Mouse (Mus musculus): ENCODE measurements at regions not wholly inside any gene's neighbourhood (a gene's known extent, or its start where the extent isn't known, plus 50 kb on each side); places are given as distances from the start of the nearest gene placed in this dataset.

GRCm38 (mm10) chr11:19073265-19073664, 54.5 kb upstream of the Meis1 start:
- H3K4me2 ChIP-seq: no peak overlapping the region
- H3K27me3 ChIP-seq: 0 out of 2 replicates have a peak, but pooled peaks cover 3% of the 10 kb centered on the region
- no peaks in the 10 kb centered on the region for H3K36me3 ChIP-seq (replicated peaks)
- H3K9ac ChIP-seq: no peak overlapping the region
- H3K4me3 ChIP-seq (replicated peaks): no peak overlapping the region
- peak; percentile 37; the same call in 1 of the 2 replicates for ATAC-seq (ENCODE audit: low FRiP score)
- no peaks in the 10 kb centered on the region; the same call in 1 of the 2 replicates for H3K9me3 ChIP-seq
- H3K4me1 ChIP-seq: peaks cover 13% of the 10 kb centered on the region
- 17% methylated on average over 5 of the region's 5 CpGs for WGBS
- H3K27ac ChIP-seq: no peak overlapping the region

GRCm38 (mm10) chr11:19073887-19074564, 55.2 kb upstream of the Meis1 start:
- peak; percentile 86; the same call in 1 of the 2 replicates for ATAC-seq (ENCODE audit: low FRiP score)
- no peak overlapping the region for H3K4me3 ChIP-seq (replicated peaks)
- H3K27ac ChIP-seq: 0 out of 2 replicates have a peak overlapping the region, but pooled peaks have one; percentile 46
- no peak overlapping the region for H3K9ac ChIP-seq
- peak overlapping the region; percentile 34 for H3K4me2 ChIP-seq
- peaks cover 13% of the 10 kb centered on the region for H3K4me1 ChIP-seq
- H3K27me3 ChIP-seq: 0 out of 2 replicates have a peak, but pooled peaks cover 3% of the 10 kb centered on the region
- 16% methylated on average over 11 of the region's 11 CpGs for WGBS
- H3K9me3 ChIP-seq: no peaks in the 10 kb centered on the region; the same call in 1 of the 2 replicates
- H3K36me3 ChIP-seq (replicated peaks): no peaks in the 10 kb centered on the region

GRCm38 (mm10) chr11:19091101-19091857, 72.5 kb upstream of the Meis1 start:
- H3K27ac ChIP-seq: no peak overlapping the region
- no peak overlapping the region for H3K9ac ChIP-seq
- H3K4me1 ChIP-seq: peaks cover 18% of the 10 kb centered on the region
- WGBS: 78% methylated on average over 15 of the region's 15 CpGs
- no peaks in the 10 kb centered on the region for H3K9me3 ChIP-seq
- H3K4me3 ChIP-seq (replicated peaks): no peak overlapping the region
- H3K4me2 ChIP-seq: no peak overlapping the region
- H3K27me3 ChIP-seq: peaks cover 42% of the 10 kb centered on the region
- no peaks in the 10 kb centered on the region for H3K36me3 ChIP-seq (replicated peaks)
- no peak for ATAC-seq (ENCODE audit: low FRiP score)

DNA sequence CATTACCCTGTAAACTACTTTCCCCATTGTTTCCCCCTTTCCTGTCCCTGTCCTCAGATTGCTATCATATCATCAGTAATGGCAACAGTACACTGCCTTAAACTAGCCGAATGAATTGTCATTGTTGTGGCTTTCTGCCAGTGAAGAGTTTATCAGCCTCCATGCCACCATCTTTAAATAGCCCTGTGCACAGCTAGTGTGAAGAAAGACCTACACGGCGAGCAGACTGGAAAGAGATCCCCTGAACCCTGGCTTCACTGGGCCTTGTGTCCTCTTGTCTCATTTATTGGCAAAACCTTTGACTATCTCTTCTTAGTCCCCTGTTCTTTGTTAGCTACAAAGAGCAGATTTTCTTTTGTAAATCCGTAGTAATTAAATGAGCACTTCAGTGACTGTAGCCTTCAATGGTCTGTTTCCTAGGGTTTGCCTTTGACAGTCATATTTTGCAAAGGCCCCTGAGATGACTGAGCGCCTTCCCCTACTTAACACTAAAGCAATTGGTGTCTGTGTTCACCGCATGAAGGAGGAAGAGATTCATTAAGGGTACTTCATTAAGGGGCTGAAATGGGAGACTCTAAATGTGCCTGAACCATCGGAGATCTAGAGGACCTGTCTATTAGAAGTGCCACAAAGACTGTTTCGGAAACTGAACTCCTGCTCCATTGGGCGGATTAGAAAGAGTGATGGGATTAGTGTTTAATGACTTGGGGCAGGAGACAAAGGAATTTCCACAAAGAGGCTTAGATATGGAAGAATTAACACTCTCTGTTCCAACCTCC, 74.4 kb upstream of the Meis1 start:
- no peak overlapping the region for H3K27ac ChIP-seq
- ATAC-seq (ENCODE audit: low FRiP score): peak; percentile 63; the same call in 1 of the 2 replicates
- H3K9me3 ChIP-seq: no peaks in the 10 kb centered on the region
- H3K4me3 ChIP-seq (replicated peaks): no peak overlapping the region
- H3K27me3 ChIP-seq: peaks cover 61% of the 10 kb centered on the region
- H3K9ac ChIP-seq: no peak overlapping the region
- H3K4me1 ChIP-seq: peaks cover 18% of the 10 kb centered on the region
- no peak overlapping the region for H3K4me2 ChIP-seq
- 7% methylated on average over 9 of the region's 9 CpGs for WGBS
- H3K36me3 ChIP-seq (replicated peaks): no peaks in the 10 kb centered on the region

- ATAC-seq (ENCODE audit: low FRiP score): no peak
- peaks cover 62% of the 10 kb centered on the region for H3K27me3 ChIP-seq
- no peaks in the 10 kb centered on the region for H3K9me3 ChIP-seq
- no peak overlapping the region for H3K27ac ChIP-seq
- no peak overlapping the region for H3K4me3 ChIP-seq (replicated peaks)
- H3K4me1 ChIP-seq: peaks cover 18% of the 10 kb centered on the region
- no peaks in the 10 kb centered on the region for H3K36me3 ChIP-seq (replicated peaks)
- no peak overlapping the region for H3K9ac ChIP-seq
- 3% methylated on average over 4 of the region's 4 CpGs for WGBS
- H3K4me2 ChIP-seq: no peak overlapping the region
Observed at GRCm38 (mm10) chr11:19093749-19094148, 75.0 kb upstream of the Meis1 start.

DNA sequence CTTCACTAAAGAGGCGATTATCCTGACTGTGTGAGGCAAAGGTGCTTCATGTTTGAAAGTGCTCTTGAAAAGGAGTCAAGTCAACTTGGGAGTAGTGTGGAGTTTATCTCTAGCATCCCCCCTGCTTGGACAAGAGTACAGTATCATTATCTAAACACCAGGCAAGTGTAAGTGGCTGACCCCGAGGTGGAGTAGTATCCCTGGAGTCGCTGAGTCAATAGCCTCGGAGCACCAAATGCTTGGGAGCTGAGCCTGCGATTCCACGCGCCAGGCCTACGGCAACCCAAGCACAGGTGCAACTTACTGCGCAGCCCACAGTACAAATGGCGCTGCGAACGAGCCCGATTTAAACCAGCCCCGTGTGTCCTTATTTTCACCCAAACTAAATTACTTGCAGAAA, 75.4 kb upstream of the Meis1 start:
- Histone ChIP-seq H3K36me3 (replicated peaks) (no peaks in the 10 kb centered on the region), H3K27ac (no peak overlapping the region), H3K4me1 (peaks cover 18% of the 10 kb centered on the region), H3K9me3 (no peaks in the 10 kb centered on the region), H3K4me2 (no peak overlapping the region), H3K4me3 (replicated peaks) (no peak overlapping the region), H3K9ac (no peak overlapping the region), H3K27me3 (peaks cover 62% of the 10 kb centered on the region)
- WGBS: 60% methylated on average over 14 of the region's 14 CpGs
- no peak for ATAC-seq (ENCODE audit: low FRiP score)

DNA sequence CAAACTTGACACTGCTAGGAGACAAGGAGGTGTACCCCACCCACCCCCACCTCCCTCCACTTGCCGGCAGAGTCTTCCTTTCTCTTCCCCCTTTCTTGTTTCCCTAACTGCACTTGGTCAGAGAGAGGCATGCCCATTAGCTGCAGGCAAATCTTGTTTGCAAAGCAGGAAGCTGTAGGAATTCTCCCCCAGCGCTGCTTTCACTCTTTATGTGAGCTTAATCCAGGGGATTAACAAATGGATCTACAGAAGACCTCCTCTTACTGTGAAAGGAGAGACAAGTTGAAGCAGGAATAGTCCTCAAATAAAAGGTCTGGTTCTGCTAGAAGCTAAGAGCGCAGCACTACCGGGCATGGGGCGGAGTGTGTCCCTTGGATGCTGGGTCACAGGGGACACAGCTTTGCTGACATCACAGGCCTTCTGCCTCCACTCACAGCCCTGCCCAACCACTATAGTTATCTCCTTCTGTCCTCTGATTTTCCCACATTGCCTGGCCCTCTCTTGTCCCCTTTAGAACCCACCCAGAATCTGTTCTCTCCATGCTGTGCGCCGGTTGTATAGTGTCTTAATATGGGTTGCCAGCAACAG, 84.3 kb upstream of the Meis1 start:
- peaks cover 48% of the 10 kb centered on the region for H3K27me3 ChIP-seq
- H3K4me2 ChIP-seq: no peak overlapping the region
- no peak overlapping the region for H3K4me3 ChIP-seq (replicated peaks)
- H3K4me1 ChIP-seq: peaks cover 10% of the 10 kb centered on the region; the same call in 1 of the 2 replicates
- H3K9ac ChIP-seq: no peak overlapping the region
- no peaks in the 10 kb centered on the region for H3K9me3 ChIP-seq
- 34% methylated on average over 7 of the region's 7 CpGs for WGBS
- H3K36me3 ChIP-seq (replicated peaks): no peaks in the 10 kb centered on the region
- ATAC-seq (ENCODE audit: low FRiP score): no peak
- H3K27ac ChIP-seq: no peak overlapping the region

- no peak for ATAC-seq (ENCODE audit: low FRiP score)
- H3K4me1 ChIP-seq: peaks cover 15% of the 10 kb centered on the region
- H3K36me3 ChIP-seq (replicated peaks): no peaks in the 10 kb centered on the region
- H3K4me2 ChIP-seq: no peak overlapping the region
- H3K27me3 ChIP-seq: peaks cover 53% of the 10 kb centered on the region
- no peaks in the 10 kb centered on the region for H3K9me3 ChIP-seq
- H3K4me3 ChIP-seq (replicated peaks): no peak overlapping the region
- WGBS: 15% methylated on average over 6 of the region's 6 CpGs
- no peak overlapping the region for H3K9ac ChIP-seq
- no peak overlapping the region for H3K27ac ChIP-seq
Observed at GRCm38 (mm10) chr11:19107180-19107579, 88.4 kb upstream of the Meis1 start.

DNA sequence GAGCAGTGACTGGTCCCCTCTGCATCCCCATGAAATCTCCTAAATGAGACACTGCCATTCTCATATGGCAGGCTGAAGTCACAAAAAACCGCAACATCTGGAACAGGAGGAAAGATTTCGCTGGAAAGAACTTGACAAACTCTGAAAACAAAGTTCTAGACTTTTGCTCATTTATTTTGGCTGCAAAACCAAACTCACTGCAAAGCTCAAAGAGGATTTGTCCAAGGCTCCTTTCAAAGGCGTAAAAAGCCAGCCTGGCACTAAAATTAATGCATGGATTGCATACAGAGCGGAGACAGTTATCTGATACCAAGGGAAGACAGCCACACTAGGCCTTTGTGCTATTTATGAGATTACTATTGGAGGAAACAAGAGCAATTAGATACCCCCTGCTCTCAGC, 90.3 kb upstream of the Meis1 start:
- H3K9ac ChIP-seq: no peak overlapping the region
- 61% methylated on average over 4 of the region's 4 CpGs for WGBS

DNA sequence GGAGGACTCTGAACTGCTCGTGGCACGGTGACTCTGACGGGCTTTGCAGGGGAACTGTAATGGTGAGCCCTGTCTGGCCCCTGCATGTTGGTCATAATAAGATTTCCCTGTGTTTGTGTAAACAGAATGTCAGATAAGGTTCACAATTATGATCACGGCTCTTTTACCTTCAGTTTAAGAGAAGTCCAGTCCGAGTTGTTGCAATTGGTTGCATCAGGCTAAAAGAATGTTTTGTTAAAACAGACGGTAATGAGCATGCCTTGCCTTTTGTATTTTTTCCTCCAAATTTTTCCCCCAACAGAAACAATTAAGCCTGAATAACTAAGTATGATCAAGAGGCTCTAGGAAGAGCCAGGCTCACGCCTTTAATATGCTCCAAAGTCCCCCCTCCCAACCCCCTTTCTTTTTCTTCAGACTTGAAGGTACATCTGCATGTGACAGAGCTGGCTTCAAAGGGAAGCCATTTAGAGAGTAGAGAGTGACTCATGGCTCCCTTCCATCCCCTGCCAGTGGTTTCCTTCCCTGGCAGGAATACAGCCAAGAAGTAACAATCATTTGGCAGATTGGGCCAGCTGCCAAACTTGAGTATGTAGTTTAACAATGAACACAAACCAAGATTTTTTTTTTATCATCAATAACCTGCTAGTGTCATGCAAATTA, 93.3 kb upstream of the Meis1 start:
- peak; percentile 69; the same call in 1 of the 2 replicates for ATAC-seq (ENCODE audit: low FRiP score)
- 34% methylated on average over 7 of the region's 7 CpGs for WGBS
- Histone ChIP-seq H3K27me3 (peaks cover 49% of the 10 kb centered on the region), H3K27ac (no peak overlapping the region), H3K4me3 (replicated peaks) (no peak overlapping the region), H3K9ac (no peak overlapping the region), H3K9me3 (no peaks in the 10 kb centered on the region), H3K4me1 (peaks cover 11% of the 10 kb centered on the region), H3K4me2 (no peak overlapping the region), H3K36me3 (replicated peaks) (no peaks in the 10 kb centered on the region)

More for the DNA sequence above, 90.3 kb upstream of the Meis1 start:
- H3K9me3 ChIP-seq: no peaks in the 10 kb centered on the region
- no peak overlapping the region for H3K4me2 ChIP-seq
- peaks cover 42% of the 10 kb centered on the region for H3K27me3 ChIP-seq
- no peak overlapping the region for H3K27ac ChIP-seq
- no peak overlapping the region for H3K4me3 ChIP-seq (replicated peaks)
- ATAC-seq (ENCODE audit: low FRiP score): no peak
- no peaks in the 10 kb centered on the region for H3K36me3 ChIP-seq (replicated peaks)
- peaks cover 10% of the 10 kb centered on the region for H3K4me1 ChIP-seq

GRCm38 (mm10) chr11:19117121-19117520, 98.3 kb upstream of the Meis1 start:
- H3K27me3 ChIP-seq: peaks cover 58% of the 10 kb centered on the region
- peaks cover 15% of the 10 kb centered on the region for H3K4me1 ChIP-seq
- no peak overlapping the region for H3K4me2 ChIP-seq
- no peaks in the 10 kb centered on the region for H3K36me3 ChIP-seq (replicated peaks)
- no peaks in the 10 kb centered on the region for H3K9me3 ChIP-seq
- 77% methylated on average over 2 of the region's 2 CpGs for WGBS
- no peak for ATAC-seq (ENCODE audit: low FRiP score)
- no peak overlapping the region for H3K9ac ChIP-seq
- no peak overlapping the region for H3K27ac ChIP-seq
- H3K4me3 ChIP-seq (replicated peaks): no peak overlapping the region

Measured in forebrain, embryonic 12.5 days (tissue).